Mouse (Mus musculus) WW6 (cell line): ENCODE results near the gene Sept8.
"Not testable (repeated sequence)": the region's sequence is repeated elsewhere in the genome, so short reads cannot be mapped to it uniquely, and the experiment has no call there.

Experiments used
- DNase-seq: peaks from one replicate; pipeline ENCODE4 v3.0.0-alpha.2; 2013; ENCODE audit warnings: low read depth, low spot score

The Sept8 gene

GRCm38 (mm10) chr11:53525461-53525860, 6.4 kb downstream of the Sept8 start:
- no peak for DNase-seq

- DNase-seq = no peak
Observed at GRCm38 (mm10) chr11:53528397-53529252, 9.6 kb downstream of the Sept8 start.

- DNase-seq = no peak
Observed at GRCm38 (mm10) chr11:53529253-53529557, 10.1 kb downstream of the Sept8 start.

DNA sequence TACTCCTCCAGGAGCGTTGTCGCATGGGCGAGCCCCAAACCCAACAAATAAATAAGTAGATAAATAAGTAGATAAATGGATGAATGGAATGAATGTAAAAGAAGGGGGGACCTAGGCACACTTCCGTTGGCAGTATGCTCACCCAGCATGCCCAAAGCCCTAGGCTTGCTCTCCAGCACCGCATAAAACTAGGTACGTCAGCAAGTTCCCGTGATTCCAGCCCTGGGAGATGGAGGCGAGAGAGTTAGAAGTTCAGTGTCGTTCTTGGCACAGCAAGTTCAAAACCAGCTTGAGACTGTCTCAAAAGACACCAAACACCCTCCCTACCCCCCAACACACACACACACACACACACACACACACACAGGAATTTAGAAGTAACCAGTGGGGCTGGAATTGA, 10.9 kb downstream of the Sept8 start:
- no peak for DNase-seq

GRCm38 (mm10) chr11:53531578-53532230, 12.6 kb downstream of the Sept8 start:
- no peak for DNase-seq

- DNase-seq = no peak
Observed at GRCm38 (mm10) chr11:53532231-53532620, 13.2 kb downstream of the Sept8 start.

GRCm38 (mm10) chr11:53539002-53539491, 20.0 kb downstream of the Sept8 start:
- no peak for DNase-seq

DNA sequence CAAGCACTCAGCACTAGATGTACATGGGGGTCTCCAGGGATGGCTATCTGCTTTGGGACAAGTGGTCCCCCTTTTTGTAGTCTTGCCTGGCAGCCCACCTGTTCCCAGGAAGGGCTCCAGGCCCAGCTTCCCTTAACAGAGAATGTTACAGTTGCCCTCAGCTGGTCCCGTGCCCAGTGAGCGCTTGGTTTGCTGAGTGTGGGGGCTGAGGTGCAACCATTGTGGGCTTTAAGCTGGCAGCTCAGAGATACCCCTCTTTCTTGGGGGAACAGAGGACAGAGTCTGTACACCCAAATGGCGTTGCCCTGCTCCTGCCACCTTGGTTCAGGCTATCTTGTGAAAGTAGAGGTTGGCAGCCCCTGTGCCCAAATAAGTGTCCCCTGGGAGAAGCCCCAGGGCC, 21.3 kb downstream of the Sept8 start:
- DNase-seq = no peak

GRCm38 (mm10) chr11:53541222-53541621, 22.2 kb downstream of the Sept8 start:
- DNase-seq = no peak

DNA sequence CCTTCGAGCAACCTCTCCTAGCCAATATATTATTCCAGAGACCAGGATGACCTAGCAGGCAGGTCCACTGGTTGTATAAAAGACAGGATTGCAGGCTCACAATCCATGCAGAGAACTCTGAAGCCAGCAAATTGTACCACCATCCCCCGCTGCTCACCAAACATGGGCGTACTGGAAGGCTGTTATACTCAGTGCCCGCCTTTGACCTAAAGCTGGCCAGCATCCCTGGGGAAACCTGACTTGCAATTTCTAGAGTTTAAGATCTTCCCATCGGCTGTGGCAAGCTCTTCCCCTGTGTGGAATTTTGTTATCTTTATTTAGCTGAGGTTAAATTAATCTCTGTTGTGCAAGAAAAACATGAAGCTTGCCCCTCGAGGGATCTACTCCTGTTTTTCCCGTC, 24.0 kb downstream of the Sept8 start:
- no peak for DNase-seq

- DNase-seq = no peak
Observed at GRCm38 (mm10) chr11:53546271-53546670, 27.2 kb downstream of the Sept8 start.

DNA sequence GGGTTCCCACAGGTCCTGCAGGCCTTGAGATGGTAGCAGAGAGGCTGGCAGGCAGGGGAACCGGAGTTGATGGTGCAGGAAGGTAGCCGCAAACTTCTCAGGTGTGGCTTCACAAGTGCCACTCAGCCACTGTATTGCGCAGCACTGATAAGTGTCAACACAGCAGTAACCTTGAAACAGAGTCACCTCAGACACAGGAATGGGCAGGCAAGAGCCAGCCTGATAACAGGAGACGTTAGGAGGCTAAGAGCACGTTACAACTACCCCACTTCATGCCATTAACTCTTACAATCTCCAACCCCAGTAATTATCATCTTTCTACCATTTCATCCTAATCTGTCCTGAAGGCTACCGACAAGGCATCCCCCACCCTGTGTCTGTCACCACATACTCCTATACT, 28.5 kb downstream of the Sept8 start:
- no peak for DNase-seq

DNA sequence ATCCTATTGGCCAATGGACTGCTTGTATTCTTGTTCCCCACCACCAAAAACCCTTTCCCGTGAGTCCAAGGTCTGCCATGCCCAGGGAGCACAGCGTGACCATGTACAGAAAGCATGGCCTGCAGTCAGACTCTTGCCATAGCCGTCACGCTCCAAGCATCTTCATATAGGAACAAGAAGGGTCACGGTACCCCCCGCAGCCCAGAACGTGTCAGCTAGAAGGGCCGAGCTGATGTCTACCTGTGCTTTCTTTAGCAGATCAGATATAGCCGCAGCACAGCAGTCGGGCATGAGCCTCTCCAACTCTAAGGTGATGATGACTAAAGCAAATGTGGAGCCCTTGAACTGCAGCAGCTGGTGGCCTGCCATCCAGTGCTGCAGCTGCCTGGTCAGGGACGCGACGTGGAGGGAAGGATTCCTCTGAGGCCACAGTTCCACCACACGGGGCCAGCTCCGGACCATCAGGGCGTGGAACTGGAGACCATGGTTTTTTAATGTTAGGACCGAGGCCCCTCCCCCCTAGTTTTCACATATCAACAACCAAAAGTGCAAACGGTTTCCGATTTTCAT, 29.1 kb downstream of the Sept8 start:
- no peak for DNase-seq

GRCm38 (mm10) chr11:53550714-53551113, 31.7 kb downstream of the Sept8 start:
- no peak for DNase-seq

GRCm38 (mm10) chr11:53551754-53552153, 32.7 kb downstream of the Sept8 start:
- DNase-seq = peak; percentile 63

GRCm38 (mm10) chr11:53556529-53556928, 37.5 kb downstream of the Sept8 start:
- not testable (repeated sequence) for DNase-seq

DNA sequence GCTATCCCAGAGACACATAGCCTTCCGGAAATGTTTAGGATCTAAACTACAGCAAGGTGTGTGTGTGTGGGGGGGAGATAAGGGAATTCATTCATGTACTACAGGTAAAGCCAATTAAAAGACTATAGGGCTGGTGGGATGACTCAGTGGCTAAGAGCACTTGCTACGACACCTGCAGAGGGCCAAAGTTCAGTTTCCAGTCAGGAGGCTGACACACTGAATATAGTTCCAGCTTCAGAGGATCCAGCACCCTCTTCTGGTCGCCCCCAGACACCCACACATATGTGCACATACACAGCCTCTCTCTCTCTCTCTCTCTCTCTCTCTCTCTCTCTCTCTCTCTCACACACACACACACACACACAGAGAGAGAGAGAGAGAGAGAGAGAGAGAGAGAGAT, 38.9 kb downstream of the Sept8 start:
- not testable (repeated sequence) for DNase-seq

DNA sequence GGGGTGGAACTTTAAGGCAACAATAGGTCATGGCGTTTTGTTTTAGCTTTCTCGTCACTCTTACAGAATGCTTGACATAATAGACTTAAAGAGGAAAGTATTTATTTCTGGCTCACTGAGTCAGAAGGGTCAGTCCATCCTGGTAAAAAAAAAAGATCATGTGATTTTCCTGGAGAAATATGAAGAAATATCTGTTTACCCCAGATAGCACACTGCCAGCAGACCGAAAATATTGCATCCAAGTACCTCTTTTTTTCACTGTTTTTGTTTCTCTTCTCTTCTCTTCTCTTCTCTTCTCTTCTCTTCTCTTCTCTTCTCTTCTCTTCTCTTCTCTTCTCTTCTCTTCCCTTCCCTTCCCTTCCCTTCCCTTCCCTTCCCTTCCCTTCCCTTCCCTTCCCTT, 40.9 kb downstream of the Sept8 start:
- DNase-seq = not testable (repeated sequence)

GRCm38 (mm10) chr11:53561986-53562385, 42.9 kb downstream of the Sept8 start:
- DNase-seq = no peak

DNA sequence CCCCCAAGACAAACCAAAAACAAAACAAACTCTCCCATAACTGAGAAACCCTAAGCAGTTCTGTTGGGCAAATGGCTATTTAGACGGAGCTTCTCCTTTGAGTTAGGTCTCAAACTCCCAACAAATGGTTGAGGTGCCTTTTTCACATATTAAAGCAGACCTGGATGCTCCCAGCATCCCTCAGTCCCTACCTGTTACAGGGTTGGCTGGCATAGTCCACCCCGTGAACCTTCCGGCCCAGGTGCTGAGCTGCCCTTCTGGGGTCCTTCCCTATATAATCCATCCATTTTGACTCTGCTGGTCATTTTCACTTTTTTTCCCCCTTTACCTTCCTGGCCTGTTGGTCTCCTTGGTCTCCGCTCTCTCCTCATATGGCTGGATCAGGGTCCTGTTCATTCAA, 47.6 kb downstream of the Sept8 start:
- DNase-seq = no peak

DNA sequence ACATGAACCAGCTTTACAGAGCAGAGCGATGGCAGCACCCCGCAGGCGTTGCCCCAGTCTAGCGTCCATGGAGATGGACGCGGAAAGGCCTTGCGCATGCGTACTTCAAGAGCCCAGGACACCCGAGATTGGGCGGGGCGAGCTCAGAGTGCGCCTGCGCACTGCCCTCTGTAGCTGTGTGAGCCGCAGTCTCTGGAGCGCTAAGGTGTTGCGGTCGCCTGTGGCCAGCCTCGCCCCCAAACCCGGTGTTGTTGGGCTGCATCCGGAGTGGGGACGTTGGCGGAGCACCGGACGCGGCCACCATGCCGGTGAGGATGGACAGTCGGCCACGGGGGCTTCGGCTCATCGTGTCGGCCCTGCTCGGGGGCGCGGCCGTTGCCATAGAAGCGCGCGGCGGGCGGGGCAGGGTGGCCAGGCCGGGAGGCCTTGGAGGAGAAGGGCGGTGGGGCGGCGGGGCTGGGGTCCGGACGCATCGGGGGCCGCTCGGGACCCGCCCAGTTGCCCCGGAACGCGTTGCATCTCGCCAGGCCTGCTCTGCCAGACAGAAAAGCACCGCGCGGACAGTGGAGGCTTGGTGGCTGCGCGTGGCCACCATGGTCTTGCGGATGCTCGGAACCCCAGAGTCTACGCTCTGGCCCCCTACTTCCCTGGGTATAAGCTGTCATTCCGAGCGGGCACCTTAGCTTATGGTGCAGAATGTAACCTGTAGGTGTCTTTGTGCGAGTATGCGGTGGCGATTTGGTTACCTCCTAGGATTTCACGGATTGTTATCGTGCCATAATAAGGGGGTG, 48.4 kb downstream of the Sept8 start, which contains the start of gene Kif3a:
Kif3a (plus strand) TSS at position 156 of the 791 bp plus-strand sequence.
- DNase-seq = peak; percentile 92

- no peak for DNase-seq
Observed at GRCm38 (mm10) chr11:53580562-53580961, 61.5 kb downstream of the Sept8 start.
